Mouse (Mus musculus): ENCODE data around the gene Tex12.

The Tex12 gene

DNA sequence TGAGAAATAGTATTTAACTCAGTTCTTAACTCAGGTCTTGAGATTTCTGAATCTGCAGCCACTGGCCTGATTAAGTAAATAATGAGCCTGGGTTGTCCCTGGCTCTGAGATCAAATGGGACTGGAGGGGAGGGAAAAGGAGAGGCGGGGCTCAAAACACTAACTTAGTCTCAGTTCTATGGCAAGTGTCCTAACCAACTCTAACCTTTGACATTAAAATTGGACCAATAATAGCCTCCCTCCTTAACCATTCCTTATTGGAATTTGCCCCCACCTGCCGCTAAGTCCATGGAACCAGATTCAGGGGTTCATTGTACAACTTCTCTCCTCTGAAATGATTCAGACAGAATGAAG lies 6.1 kb downstream of the Tex12 start, which contains the start of gene Bco2:
TSS of gene Bco2 (minus strand) at position 88 of the 353 bp plus-strand sequence.
- no peak for DNase-seq (ENCODE audit: low read depth)

DNA sequence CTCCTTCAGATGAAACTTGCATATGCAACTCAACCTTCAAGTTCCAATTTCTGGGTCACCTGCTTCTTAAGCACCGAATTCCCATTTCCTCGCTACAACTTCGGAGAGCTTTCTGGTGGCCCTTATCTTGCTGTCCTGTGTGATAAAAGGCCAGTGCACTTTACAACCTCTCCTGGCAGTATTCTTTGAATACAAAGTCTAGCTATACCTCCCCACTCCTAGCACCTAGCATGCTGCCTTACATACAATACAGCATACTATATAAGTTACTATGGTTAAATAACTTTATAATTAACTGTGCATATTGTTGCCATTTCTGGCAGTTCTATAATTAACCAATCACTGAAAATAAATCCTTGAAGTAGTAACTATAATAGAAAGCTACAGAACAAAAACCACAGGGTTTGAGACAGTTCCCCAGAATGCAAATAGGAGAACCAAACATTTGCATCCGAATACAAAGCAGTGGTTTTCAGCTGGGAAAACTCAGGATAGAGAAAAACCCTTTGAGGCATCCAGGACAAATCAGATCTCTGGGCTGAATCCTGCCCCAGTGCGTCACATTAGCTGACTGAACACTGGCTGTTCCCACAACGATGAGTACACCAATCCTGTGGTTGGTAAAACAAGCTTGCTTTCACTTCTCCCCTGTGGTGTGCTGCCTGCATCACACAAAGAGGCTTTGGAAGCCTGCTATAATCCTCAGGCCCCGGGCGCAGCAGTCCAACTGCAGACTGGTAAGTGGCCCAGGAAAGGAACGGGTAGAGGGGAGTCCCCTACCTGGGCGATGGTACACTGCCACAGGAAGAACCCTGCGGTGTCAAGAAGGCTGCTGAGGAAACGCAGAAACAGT lies 6.7 kb downstream of the Tex12 start, which contains the start of gene Il18:
TSS of gene Il18 (plus strand) at position 587 of the 853 bp plus-strand sequence.
- no peak for DNase-seq (ENCODE audit: low read depth)

DNA sequence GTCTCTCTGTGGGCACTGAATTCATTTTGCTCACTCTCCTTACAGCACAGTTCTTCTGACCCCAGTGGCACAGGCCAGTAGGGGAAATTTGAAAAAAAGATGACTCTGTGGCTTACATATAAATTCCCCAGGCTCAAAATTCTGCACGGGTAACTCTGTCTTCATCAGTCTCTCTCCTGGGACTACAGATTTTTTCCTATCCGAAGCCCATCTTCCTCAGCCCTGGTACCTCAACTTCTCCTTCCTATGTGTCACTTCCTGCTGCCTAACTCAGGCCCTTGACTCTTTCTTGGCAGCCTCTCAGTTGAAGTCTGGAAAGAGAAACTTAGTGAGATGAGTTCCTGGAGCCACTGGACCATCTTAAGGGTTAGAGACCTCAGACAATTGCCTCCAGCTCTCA lies 7.6 kb downstream of the Tex12 start:
- no peak for DNase-seq (ENCODE audit: low read depth)

DNA sequence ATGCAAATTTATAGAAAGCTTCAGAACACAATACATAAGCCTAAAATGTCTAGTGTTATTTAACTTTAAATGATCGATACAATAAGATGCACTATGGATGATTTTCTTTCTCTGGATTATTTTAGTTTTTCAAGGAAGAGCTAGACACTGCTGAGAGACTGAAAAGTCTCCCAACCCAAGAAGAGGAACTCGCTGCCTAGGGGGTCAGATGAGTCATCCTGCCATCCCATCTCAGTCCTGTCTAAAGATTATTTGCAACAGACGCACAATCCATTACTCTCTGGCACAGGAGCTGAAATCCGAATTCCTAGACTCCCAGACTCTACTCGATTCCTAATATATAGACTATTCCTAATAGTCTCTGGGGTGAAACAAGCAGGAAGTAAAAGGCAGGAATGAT lies 8.9 kb downstream of the Tex12 start:
- no peak for DNase-seq (ENCODE audit: low read depth)

DNA sequence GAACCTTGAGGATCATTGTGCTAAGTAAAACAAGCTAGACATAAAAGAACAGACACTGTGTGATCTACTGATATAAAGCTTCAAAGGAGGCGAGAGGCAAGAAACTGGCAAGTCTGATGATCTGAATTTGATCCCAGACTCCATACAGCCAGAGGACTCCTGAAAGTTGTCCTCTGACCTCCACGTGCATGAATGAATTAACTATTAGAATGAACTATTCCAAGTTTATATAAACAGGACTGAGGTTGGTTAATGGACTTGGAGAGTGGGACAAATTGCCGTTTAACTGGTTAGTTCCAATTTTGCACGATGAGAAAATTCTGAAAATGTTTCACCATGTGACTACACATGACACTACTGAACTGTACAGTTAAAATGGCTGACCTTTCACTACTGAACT lies 12.2 kb downstream of the Tex12 start:
- DNase-seq (ENCODE audit: low read depth), result no peak

DNA sequence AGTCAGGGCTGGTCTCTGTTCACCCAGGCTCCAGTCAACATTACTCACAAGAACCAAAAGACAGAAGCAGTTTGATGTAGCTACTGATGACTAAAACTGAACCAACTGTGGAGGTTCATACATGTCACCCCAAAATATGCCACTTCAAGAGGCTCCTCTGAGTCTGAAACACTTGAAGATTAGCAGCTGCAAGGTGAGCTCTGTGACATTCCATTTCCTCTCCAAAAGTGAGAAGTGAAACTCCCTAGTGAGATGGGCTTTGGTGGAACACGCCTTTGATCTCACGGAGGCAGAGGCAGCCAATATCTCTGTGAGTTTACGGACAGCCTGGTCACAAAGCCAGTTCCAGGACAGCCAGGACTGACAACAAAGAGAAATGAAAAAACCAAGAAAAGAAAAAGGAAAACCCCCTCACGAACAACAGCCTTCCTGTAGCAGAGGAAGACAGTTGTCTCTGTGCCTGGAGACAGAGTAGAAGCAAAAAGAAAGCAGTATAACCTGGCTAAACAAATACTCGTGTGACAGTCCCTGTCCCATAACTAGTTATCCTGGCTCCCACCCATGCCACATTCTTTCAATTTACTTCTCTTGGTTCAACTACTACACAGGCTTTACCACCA lies 13.2 kb downstream of the Tex12 start:
- no peak for DNase-seq (ENCODE audit: low read depth)

DNA sequence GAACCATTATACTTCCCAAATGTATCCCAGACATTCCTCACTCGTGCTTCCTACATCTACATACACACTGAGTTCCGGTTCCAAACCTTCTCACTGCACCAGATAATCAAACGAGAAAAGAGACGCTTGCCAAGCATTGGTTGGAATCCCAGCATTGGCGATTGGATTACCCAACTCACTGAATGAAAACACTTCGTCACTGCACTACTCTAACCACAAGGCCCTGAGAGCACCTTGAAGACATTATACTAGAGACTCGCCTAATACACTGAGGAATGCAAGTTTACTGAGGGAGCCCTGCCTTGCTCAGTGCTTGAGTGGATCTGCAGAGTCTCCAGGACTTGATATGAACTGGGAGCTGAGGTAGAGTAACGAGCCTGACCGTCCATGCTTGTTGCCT lies 18.7 kb downstream of the Tex12 start:
- DNase-seq (ENCODE audit: low read depth), result no peak

DNA sequence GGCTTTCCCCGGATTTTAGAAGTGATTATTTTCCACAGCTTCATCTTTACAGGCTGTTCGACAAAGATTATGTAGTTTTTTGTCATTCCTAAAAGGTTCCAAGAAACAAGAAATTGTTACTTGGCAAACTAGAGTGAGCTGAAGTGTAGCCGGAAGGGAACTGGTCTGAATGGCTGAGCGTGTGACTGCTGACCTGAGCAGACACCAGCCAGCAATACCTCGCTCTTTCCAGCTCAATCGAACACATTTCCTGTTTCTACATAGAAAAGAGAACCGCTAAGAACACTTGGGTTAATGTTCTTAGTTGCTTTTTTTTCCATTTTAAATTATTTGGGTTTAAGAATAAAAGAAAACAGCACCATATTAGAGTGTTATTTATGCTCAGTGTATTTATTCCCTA lies 21.0 kb downstream of the Tex12 start:
- no peak for DNase-seq (ENCODE audit: low read depth)

DNA sequence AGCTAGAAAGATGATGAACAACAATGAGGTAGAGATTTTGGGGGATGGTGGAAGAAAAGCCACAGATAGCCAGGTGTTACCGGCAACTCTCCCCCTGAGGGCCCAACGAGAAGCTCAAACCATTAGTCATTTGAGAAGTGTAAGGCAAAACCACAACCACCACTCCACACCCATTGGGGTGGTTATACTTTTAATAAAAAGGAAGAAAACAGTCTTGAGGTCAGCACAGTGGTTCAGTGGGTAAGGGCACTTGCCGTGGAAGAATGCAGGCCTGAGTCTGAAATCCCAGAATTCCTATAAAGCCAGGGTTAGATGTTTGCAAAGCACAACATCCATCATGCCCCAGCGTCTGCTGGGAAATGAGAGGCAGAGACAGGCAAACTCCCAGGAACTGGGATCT lies 23.8 kb downstream of the Tex12 start:
- DNase-seq (ENCODE audit: low read depth), result no peak

DNA sequence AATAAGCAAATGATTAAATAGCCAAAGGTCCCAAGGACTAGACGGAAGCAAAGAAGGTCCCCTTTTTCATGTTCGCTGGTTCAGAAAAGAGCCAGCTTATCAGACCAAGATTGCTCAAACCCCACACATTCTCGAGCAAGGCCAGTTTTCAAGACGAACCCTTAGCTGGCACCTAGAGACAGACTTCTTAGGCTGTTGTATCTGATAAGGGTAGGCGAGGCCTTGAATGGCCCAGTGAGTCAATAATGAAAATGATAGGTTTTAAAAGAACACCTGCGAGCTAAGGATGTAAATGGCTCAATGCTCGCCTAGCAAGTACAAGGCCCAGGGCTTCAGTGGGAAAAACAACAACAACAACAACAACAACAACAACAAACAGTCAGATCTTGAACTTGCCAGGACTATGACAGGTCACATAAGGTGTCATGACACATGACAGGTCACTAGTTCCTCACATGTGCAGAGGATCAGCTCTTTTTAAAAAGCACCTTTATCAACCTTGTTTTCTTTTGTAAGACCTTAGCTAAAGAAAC lies 24.5 kb downstream of the Tex12 start:
- no peak for DNase-seq (ENCODE audit: low read depth)

DNA sequence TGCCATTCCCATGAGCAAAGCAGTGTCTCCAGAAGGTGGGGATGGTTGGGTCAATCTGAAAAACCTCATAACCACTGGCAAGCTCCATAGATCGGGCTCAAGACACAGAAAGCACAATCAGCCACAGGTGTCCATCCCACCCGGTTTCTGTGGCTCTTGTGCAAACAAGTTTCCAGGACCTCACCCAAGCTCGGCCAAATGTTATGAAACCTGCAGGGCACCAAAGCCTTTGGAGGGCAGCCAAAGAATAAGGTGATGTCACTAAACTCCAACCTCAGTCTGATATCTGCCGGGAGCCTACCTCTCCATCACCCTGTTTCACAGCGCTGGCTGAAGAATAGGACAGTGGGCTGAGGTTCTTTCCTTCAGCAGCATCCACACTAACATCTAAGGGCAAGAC lies 25.2 kb downstream of the Tex12 start:
- DNase-seq (ENCODE audit: low read depth), result no peak

DNA sequence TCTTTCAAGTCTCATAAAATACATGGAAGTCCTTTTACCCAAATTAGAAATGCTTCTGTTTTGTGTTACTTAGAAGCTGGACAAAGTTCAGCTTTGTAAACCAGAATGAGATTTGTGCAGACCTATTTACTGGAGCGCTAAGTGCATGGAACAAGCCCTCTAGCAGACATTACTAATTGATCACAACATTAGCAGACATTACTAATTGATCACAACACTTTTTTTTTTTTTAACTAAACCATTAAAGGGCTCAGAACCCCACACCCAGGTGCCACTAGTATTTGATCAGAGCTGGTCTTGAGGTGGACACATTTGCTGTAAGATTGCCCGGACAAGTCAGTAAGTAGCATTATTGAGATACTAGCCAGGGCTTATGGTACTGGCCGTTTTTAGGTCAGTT lies 27.3 kb downstream of the Tex12 start:
- DNase-seq (ENCODE audit: low read depth), result no peak

DNA sequence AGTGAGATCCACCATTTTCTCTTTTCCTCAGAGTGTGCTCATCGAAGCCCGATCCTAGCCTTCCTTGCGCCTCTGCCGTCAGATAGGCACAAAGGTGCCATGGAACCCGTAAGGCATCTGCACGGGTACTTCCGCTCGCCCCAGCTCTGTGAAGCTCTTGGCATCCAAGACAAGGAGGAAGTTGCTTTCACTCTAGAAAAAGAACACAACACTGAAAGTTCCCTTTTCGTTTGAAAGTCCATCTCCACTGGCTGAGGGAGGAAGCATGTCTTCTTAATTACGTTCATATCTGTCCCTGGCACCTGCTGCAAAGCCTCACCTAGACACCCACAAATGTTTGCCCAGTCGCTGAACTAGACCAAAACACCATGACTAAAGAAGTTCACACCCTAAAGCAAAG lies 27.8 kb downstream of the Tex12 start:
- DNase-seq (ENCODE audit: low read depth), result no peak

DNA sequence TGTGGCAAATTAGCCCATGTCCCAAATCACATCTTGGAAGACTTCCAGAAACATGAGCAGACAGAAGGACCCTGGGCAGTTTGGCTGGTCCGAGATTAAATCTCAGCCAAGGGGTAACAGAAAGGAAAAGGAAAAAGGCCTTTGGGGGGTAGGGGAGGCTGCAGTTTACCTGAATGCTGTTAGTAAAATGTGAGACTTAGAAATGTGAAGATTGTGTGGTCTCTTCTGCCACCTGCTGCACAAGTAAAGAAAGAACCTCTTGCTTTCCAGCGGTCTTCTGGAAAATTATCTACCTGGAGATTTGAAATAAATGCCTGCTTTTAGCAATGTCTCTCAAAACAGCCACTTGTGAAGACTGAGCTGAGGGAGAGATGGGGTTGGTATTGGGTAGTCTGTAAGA lies 30.2 kb downstream of the Tex12 start:
- no peak for DNase-seq (ENCODE audit: low read depth)

DNA sequence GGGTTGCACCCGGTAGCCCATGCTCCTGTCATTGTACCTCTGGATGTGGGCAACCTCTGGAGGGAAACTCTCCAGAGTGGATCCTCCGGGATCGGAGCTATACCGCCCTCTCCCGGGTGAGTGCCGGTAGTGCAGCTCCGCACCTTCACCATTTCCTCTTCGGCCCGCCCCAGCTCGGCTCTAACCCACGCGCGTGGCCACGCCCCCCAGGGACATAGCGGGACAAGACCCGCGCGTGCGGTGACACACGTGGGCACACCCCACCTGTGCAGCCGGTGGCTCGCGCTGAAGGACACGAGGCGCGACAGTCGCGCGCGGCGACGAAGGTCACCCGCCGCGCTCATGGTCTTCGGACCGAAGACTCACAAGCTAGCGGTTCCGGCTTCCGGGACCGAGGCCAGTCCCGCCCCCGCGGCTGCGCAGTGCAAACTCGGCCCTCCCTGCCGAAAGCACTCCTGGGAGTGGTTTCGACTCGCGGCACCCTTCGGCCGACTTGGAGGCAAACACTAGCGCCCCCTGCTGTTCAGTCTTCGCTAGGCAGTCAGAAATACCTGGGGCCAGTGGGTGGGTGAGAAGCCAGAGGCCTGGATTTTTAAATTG lies 32.7 kb downstream of the Tex12 start, which contains the start of gene Pts:
TSS of gene Pts (minus strand) at position 432 of the 600 bp plus-strand sequence.
- peak; percentile 96 for DNase-seq (ENCODE audit: low read depth)

DNA sequence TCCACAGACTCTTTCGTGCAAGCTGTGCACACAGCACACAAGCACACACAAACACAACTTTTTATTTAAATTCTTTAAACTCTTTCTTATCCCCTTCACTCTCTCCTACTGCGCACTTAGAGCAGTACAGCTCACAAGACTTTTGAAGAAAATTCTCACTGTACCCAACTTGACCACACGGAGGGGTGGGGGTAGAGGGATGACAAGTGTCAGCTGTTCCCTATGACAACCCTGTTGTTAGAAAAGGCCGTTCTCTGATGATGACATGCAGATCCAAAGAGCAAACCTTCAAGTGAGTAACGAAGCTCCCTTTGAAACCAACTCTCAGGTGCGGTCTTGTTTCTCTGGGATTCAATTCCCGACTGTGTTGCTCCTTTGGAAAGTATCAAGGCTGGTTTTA lies 33.3 kb downstream of the Tex12 start:
- DNase-seq (ENCODE audit: low read depth), result no peak

DNA sequence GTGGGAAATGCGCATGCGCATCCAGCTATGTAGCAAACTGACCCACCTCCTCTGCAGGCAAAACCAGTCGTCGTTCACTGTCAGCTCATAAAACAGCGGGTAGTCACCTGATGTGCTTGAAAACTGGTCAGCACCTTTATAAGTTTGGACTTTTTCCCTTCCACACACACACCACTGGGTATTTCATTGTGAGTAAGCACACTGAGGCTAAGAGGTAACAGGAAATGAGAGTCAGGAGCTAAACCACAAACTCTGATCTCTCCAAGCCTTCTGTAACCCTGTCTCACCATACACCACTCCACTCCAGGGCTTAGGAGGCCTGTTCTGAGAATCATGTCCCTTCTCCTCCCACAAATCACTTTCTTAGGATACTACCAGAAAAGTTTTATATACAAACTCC lies 35.5 kb downstream of the Tex12 start:
- no peak for DNase-seq (ENCODE audit: low read depth)

DNA sequence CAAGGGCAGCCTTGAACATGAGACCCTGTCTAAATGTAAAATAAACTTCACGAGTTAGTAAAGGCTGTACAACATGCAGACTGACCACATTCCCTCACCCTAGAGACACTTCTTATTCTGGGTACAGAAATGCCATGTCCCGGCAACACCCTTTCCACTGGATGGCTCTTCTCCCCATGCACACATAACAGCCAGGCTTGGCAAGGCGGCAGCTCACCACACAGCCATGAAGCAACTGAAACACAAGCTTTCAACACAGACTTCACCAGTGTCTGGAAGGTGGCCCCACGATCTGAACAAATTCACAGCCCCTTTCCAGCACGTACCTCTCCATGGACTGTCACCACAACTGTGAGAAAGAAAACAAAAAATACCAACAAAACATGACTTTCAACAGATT lies 36.2 kb downstream of the Tex12 start:
- no peak for DNase-seq (ENCODE audit: low read depth)

DNA sequence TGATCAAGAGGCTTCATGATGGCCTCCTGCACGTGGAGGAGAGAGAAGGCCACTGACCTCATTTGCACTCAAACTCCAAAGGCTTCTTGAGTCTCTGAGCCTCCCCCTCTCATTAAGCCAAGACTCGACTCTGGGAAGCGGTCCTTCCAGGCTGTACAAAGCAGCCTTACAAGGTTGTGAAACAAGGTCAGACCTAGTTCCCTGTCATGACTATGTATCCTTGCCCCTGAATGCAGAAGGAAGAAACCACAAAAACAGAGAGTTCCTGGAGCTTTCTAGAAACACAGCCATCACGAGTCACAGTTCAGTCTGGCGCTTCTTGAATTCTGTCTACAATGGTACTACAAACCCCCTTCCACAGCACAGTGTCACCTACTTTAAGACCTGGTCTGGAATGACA lies 38.6 kb downstream of the Tex12 start:
- DNase-seq (ENCODE audit: low read depth), result no peak

DNA sequence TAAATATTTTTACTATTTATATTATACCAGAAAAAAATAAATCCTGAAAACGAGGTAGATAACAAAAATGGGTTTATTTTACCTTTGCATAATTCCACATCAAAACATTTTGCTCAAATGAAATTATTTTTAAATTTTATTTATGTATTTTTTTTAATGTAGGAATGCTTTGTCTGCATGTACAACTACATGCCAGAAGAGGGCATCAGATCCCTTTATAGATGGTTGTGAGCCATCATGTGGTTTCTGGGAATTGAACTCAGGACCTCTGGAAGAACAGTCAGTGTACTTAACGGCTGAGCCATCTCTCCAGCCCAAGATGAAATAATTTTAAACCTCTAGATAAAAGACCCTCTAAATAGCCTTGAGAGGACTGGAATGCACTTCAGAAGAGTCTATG lies 39.6 kb downstream of the Tex12 start:
- DNase-seq (ENCODE audit: low read depth), result no peak

DNA sequence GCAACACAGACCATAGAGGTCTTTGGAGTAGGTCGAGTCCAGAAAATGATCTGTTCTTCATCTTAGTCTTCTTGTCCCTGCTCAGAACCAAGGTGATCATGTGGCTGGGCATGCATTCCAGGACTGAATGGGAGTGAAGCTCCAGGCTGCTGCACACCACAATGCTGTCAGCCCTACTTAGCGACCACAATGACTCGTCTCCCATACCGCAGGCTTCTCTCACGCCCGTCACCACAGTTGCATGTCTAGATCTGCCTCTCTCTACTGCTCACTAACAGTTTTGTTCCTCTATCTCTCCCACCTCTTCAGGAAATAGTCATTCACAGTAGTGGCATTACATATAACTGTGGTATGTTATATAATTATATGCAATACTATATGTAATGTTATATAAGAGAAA lies 40.4 kb downstream of the Tex12 start:
- DNase-seq (ENCODE audit: low read depth), result no peak

DNA sequence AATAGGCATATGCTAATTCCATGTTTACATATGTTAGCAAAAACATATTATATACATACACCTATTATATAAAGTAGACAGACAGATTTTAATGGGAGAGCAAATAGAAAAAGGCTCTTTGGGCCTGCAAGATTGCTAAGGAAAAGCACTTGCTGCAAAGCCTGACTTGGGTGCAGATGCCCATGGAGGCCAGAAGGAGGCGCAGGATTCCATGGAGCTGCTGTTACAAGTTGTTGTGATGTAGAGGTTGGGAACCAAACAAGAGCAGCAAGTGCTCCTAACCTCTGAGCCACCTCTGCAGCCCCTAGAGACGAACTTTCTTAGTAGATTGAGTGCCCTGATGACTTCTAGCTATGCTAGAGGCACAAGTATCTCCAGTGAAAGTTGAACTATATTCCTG lies 42.3 kb downstream of the Tex12 start:
- DNase-seq (ENCODE audit: low read depth), result no peak

DNA sequence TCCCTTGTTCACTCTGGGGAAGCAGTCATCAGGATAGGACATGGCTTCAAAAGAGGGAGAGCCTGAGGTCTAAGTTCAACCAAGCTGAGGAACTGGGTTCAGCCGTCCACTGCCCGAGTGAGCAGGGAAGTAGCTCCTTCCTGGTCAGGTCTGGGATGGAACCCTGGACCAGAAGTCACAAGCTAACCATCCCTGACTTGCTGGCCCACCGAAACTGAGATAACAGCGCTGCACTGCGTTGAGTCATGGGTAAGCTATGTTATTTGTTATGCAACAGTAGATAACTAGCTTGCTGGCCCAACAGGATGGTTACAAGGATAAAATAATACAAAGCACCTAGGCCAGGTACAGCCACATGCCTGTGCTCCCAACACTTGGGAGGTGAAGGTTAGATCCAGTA lies 45.7 kb downstream of the Tex12 start:
- no peak for DNase-seq (ENCODE audit: low read depth)

All from c-Kit-positive CD71-positive TER-119-negative erythroid progenitor cells, embryonic 14.5 days (primary cell).